Mouse (Mus musculus) heart, adult 2 months (tissue): ENCODE results near the gene Pglyrp4.

Experiments used
- CTCF ChIP-seq: fragments of 200-600 bp; IDR thresholded peaks from 2 replicates; pipeline ENCODE4 v1.8.1; 2022; ENCODE audit warnings: antibody characterized with exemption, mild to moderate bottlenecking, moderate library complexity
- EP300 ChIP-seq: fragments of 200-500 bp; IDR thresholded peaks from 2 replicates; pipeline ENCODE4 v1.6.1; 2011; ENCODE audit warnings: low read depth, low read length, control low read depth; ENCODE audit not compliant: insufficient read depth

- TF ChIP-seq EP300 (no peak), CTCF (no peak)
These were observed 31.1 kb upstream of the Pglyrp4 start, which contains the start of gene S100a9 for GRCm38 (mm10) chr3:90695613-90696012.
